Mouse (Mus musculus) neural tube, embryonic 14.5 days (tissue): ENCODE data around the gene Tti1. TPM values are rescaled to one million over a fixed set of nuclear protein-coding genes. Genes with fewer than 3 reads are reported as not detected.
A peak's percentile ranks its signal among the peaks of the same experiment; 100 is the strongest.

Experiments used
- ATAC-seq: fragments of 200-750 bp; cut with Nextera tagmentation; 2 replicates; pipeline ENCODE4 v1.8.0; 2017; ENCODE audit warnings: low read depth, mild to moderate bottlenecking, moderate TSS enrichment, moderate library complexity
- H3K27ac ChIP-seq: fragments of 300-500 bp; sonication (generic); 2 replicates; pipeline ENCODE4 v1.5.1; 2014; ENCODE audit warnings: low read depth, mild to moderate bottlenecking, control low read depth, low read length, moderate library complexity, mixed read lengths
- H3K27me3 ChIP-seq: fragments of 300-500 bp; sonication (generic); 2 replicates; pipeline ENCODE4 v1.6.1; 2014; ENCODE audit warnings: low read length; ENCODE audit not compliant: control insufficient read depth, insufficient read depth
- H3K36me3 ChIP-seq: fragments of 300-500 bp; sonication (generic); 2 replicates; pipeline ENCODE4 v1.6.1; 2014; ENCODE audit warnings: low read length, mixed read lengths; ENCODE audit not compliant: control insufficient read depth, insufficient read depth
- H3K4me1 ChIP-seq: fragments of 300-500 bp; sonication (generic); 2 replicates; pipeline ENCODE4 v1.6.1; 2014; ENCODE audit warnings: low read length; ENCODE audit not compliant: control insufficient read depth, insufficient read depth
- H3K4me2 ChIP-seq: fragments of 300-500 bp; sonication (generic); 2 replicates; pipeline ENCODE4 v1.6.1; 2014; ENCODE audit warnings: mild to moderate bottlenecking, low read depth, low read length, control low read depth
- H3K4me3 ChIP-seq: fragments of 300-500 bp; sonication (generic); 2 replicates; pipeline ENCODE4 v1.5.1; 2014; ENCODE audit warnings: low read depth, low read length, control low read depth, mixed read lengths
- H3K9ac ChIP-seq: fragments of 300-500 bp; sonication (generic); replicated peaks from 2 replicates; pipeline ENCODE4 v1.6.1; 2014; ENCODE audit warnings: low read depth, mild to moderate bottlenecking, control low read depth, low read length, mixed read lengths
- H3K9me3 ChIP-seq: fragments of 300-500 bp; sonication (generic); 2 replicates; pipeline ENCODE4 v1.6.1; 2016; ENCODE audit warnings: low read length; ENCODE audit not compliant: control insufficient read depth
- WGBS: fragments of 180-500 bp; shearing (Covaris S2); extraction: QIAGEN DNeasy Blood & Tissue Kit; methylation state at CpG from one replicate; pipeline ENCODE4 v1.1.7; 2014; 5-methylcytosine and 5-hydroxymethylcytosine counted together
- polyA plus RNA-seq: library from polyadenylated mRNA; unstranded; fragments of >200 nt; fragmentation: Nextera tagmentation; extraction: Ambion mirVana; gene quantifications from 2 replicates; pipeline ENCODE4 v1.2.1, GENCODE M21; 2014

The Tti1 gene
- polyA plus RNA-seq, 1 experiment from 2014 or later, result 13.8 TPM

DNA sequence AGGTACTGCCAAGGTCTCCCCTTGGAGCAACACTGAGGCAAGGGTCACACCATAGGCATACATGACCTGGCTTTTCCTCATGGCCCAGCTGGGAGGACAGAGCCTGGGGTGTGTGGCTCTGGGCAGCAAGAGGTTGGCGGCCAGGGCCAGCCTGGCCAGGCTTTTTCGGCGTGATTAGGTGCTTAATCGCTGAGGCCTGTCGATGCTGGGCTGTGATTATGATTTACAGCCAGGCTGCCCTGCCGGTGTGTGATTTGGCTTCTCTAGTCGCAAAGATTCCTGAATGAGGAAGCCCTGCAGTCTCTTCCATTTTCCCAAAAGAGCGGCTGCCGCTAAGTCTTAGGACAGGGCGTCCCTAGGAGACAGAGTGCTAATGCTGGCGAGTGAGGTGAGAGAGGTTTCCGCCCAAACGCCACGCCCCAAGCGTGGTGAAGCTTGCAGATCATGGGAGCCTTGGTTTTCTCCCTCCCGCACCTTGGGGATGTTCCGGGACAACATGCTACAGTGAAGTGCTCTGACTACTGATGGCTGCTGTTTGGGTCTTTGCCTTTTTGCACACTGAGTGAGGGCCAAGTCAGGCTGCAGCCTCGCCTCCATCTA, 87.5 kb downstream of the Tti1 start:
- H3K36me3 ChIP-seq, result peaks cover 9% of the 10 kb centered on the region
- H3K9ac ChIP-seq, result no peak overlapping the region
- ATAC-seq, result no peak
- H3K27ac ChIP-seq, result 0 out of 2 replicates have a peak overlapping the region, but pooled peaks have one; percentile 11
- peak overlapping the region; percentile 6; the same call in 1 of the 2 replicates for H3K4me2 ChIP-seq
- 3% methylated on average over 18 of the region's 18 CpGs for WGBS
- H3K27me3 ChIP-seq, result no peaks in the 10 kb centered on the region
- H3K4me1 ChIP-seq, result peaks cover 22% of the 10 kb centered on the region
- no peak overlapping the region for H3K4me3 ChIP-seq
- H3K9me3 ChIP-seq, result no peaks in the 10 kb centered on the region

DNA sequence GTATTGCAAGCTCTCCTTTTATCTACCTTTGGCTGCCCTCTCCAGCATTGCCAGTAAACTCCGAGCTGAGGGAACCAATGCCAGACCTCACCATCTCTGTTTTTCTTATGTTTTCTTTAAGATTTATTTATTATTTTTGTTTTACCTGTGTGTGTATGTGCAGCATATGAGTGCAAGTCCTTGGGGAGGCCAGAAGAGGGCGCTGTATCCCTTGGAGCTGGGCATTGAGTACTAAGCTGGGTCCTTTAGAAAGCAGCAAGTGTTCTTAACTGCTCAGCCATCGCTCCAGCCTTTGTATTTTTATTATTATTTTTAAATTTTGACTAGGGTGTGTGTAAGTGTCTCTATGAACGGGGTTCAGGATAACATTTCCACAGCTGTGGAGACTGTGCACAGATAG, 91.6 kb downstream of the Tti1 start:
- Histone ChIP-seq H3K27ac (no peak overlapping the region), H3K9ac (no peak overlapping the region), H3K36me3 (peaks cover 9% of the 10 kb centered on the region), H3K4me1 (peaks cover 16% of the 10 kb centered on the region), H3K4me2 (no peak overlapping the region), H3K9me3 (no peaks in the 10 kb centered on the region), H3K4me3 (no peak overlapping the region), H3K27me3 (no peaks in the 10 kb centered on the region)
- WGBS, result 83% methylated on average over 4 of the region's 4 CpGs
- no peak for ATAC-seq

DNA sequence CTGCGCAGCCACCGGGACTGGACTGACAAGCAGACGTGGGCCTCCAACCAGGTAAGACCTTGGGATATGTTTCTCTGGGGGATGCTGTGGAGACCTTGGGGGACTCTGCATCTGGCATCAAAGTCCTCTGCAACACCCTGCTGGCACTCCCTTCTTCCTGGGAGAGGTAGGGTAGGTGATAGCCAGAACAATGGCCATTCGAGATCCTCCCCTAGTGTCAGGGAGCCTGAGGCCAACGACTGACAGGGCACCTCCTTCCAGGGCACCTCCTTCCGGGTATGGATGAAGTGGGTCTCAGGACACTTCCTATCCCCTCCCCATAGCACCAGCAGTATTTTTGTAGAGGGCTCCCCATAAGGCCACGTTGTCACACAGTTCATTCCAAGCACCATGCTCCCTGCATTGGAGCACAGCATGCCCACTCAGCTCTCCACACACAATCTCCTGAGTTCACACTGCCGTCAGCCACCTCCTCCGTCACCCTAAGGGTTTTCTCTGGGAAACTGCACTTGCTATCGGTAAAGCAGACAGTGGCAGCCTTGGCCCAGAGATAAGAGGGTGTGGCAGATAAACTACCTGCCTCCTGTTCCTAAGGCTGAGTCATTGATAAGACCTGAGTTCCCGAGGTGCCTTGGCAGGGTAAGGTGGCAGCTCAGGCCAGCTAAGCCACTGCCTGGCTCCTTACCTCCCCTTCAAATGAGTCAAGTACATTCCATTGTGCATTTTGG, 92.6 kb downstream of the Tti1 start:
- no peaks in the 10 kb centered on the region for H3K27me3 ChIP-seq
- H3K4me3 ChIP-seq, result no peak overlapping the region
- no peak for ATAC-seq
- H3K9me3 ChIP-seq, result no peaks in the 10 kb centered on the region
- H3K27ac ChIP-seq, result no peak overlapping the region
- 85% methylated on average over 11 of the region's 11 CpGs for WGBS
- no peak overlapping the region for H3K4me2 ChIP-seq
- H3K4me1 ChIP-seq, result peaks cover 5% of the 10 kb centered on the region
- H3K9ac ChIP-seq, result no peak overlapping the region
- peaks cover 9% of the 10 kb centered on the region for H3K36me3 ChIP-seq

DNA sequence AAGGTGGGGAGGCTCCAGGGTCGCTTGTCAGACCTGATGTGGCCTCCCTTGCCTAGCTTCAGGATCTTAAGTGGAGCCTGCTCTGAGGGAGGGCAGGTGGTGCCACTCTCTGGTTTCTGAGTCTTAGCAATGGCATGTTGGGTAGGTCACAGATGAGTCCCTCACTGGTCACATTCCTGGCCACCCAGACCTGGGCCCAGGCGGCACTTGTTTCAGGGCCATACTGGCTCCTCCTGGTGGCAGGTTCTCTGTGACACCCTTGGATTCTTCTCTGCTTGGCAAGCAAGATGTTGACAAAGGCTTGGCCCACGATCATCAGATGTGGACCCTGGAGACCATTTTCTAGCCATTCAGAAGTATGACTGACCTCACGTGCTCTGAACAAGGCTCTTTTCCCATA, 95.6 kb downstream of the Tti1 start:
- peaks cover 10% of the 10 kb centered on the region for H3K4me1 ChIP-seq
- H3K9ac ChIP-seq, result no peak overlapping the region
- no peak overlapping the region for H3K4me2 ChIP-seq
- H3K9me3 ChIP-seq, result no peaks in the 10 kb centered on the region
- H3K4me3 ChIP-seq, result no peak overlapping the region
- H3K27me3 ChIP-seq, result no peaks in the 10 kb centered on the region
- no peak overlapping the region for H3K27ac ChIP-seq
- H3K36me3 ChIP-seq, result peaks cover 8% of the 10 kb centered on the region
- 80% methylated on average over 4 of the region's 4 CpGs for WGBS
- no peak for ATAC-seq

Other genes starting within 250 kb of the Tti1 start
- gene Vstm2l, start 113.8 kb downstream of the Tti1 start, polyA plus RNA-seq, result 46.5 and 60.0 TPM in 2 replicates
- 34.4 and 38.6 TPM in 2 replicates for gene Rprd1b, start 64 bp upstream of the Tti1 start, polyA plus RNA-seq
- 1.7 and 7.0 TPM in 2 replicates for gene Tgm2, start 118.0 kb upstream of the Tti1 start, polyA plus RNA-seq
- 0.94 and 1.8 TPM in 2 replicates for gene D630003M21Rik, start 200.8 kb upstream of the Tti1 start, polyA plus RNA-seq
- gene Bpi, start 229.7 kb upstream of the Tti1 start, polyA plus RNA-seq, result 0.11 TPM in 1 of 2 replicates, not detected in the other